Mouse (Mus musculus) CH12.LX (cell line): ENCODE results near the gene LTO1. TPM values are rescaled to one million over a fixed set of nuclear protein-coding genes. Genes with fewer than 3 reads are reported as not detected.

Experiments used
- DNase-seq: peaks from one replicate; pipeline ENCODE4 v3.0.0-alpha.2; 2013; ENCODE audit errors: extremely low read depth
- H3K27ac ChIP-seq: 2 replicates; pipeline ENCODE4 v1.5.1; 2012; ENCODE audit warnings: low read depth, mild to moderate bottlenecking, control low read depth, moderate library complexity; ENCODE audit not compliant: insufficient read depth
- H3K27me3 ChIP-seq: replicated peaks from 2 replicates; pipeline ENCODE3; 2012; ENCODE audit warnings: inconsistent platforms
- H3K36me3 ChIP-seq, 2 experiments: replicated peaks in 1 of 2; 2 replicates each; pipeline versions ENCODE3 to v1.6.1; 2012; ENCODE audit warnings: inconsistent platforms in 1 of 2, low read length in 1 of 2, mild to moderate bottlenecking in 1 of 2, mixed read lengths in 1 of 2, moderate library complexity in 1 of 2; ENCODE audit not compliant: control insufficient read depth in 1 of 2, insufficient read depth in 1 of 2
- H3K4me1 ChIP-seq, 2 experiments: 2 replicates each; pipeline ENCODE4 v1.6.1; 2012; ENCODE audit warnings: inconsistent platforms in 1 of 2, moderate library complexity in 1 of 2; ENCODE audit not compliant: insufficient read depth in 2 of 2, control insufficient read depth in 1 of 2
- H3K4me2 ChIP-seq: 2 replicates; pipeline ENCODE4 v1.6.1; 2012; ENCODE audit warnings: low read depth, mild to moderate bottlenecking, control low read depth; ENCODE audit not compliant: poor library complexity, insufficient read depth, severe bottlenecking
- H3K4me3 ChIP-seq, 3 experiments: fragments of 150-350 bp in 1 of 3; sonication (generic) in 1 of 3; replicated peaks in 1 of 3; 2 replicates each; pipeline versions ENCODE3 to v1.5.1; 2011 to 2012; ENCODE audit warnings: low read depth in 2 of 3, low read length in 2 of 3, mild to moderate bottlenecking in 2 of 3, moderate library complexity in 2 of 3, control low read depth in 1 of 3, improper control_type of control experiment in 1 of 3, inconsistent platforms in 1 of 3, mixed read lengths in 1 of 3; ENCODE audit not compliant: poor library complexity in 1 of 3
- H3K79me2 ChIP-seq: replicated peaks from 2 replicates; pipeline ENCODE4 v1.6.1; 2012; ENCODE audit warnings: mild to moderate bottlenecking, moderate library complexity; ENCODE audit not compliant: control insufficient read depth, poor library complexity, insufficient read depth, severe bottlenecking; ENCODE audit errors: extremely low read depth
- H3K9ac ChIP-seq: 2 replicates; pipeline ENCODE4 v1.6.1; 2012; ENCODE audit warnings: low read depth, mild to moderate bottlenecking, control low read depth, moderate library complexity; ENCODE audit not compliant: insufficient read depth
- H3K9me3 ChIP-seq: replicated peaks from 2 replicates; pipeline ENCODE3; 2012; ENCODE audit warnings: low read length, inconsistent platforms, mixed read lengths
- CHD2 ChIP-seq: IDR thresholded peaks from 2 replicates; pipeline ENCODE4 v1.6.1; 2011; ENCODE audit warnings: low read length, improper control_type of control experiment
- CTCF ChIP-seq, 2 experiments: IDR thresholded peaks in 1 of 2; conservative IDR thresholded peaks in 1 of 2; 2 replicates each; pipeline ENCODE4 v1.5.1; 2011 to 2012; ENCODE audit warnings: low read depth in 2 of 2, low read length in 2 of 2, improper control_type of control experiment in 1 of 2, inconsistent platforms in 1 of 2, mild to moderate bottlenecking in 1 of 2, moderate library complexity in 1 of 2
- E2F4 ChIP-seq: IDR thresholded peaks from 2 replicates; pipeline ENCODE4 v1.6.1; 2011; ENCODE audit warnings: low read depth, low read length, improper control_type of control experiment; ENCODE audit not compliant: insufficient replicate concordance
- ELF1 ChIP-seq: IDR thresholded peaks from 2 replicates; pipeline ENCODE4 v1.6.1; 2014; ENCODE audit warnings: low read depth, mild to moderate bottlenecking, inconsistent platforms, low read length, improper control_type of control experiment
- IRF4 ChIP-seq: IDR thresholded peaks from 2 replicates; pipeline ENCODE4 v1.6.1; 2014; ENCODE audit warnings: low read depth, mild to moderate bottlenecking, inconsistent platforms, low read length, improper control_type of control experiment
- KAT2A ChIP-seq: IDR thresholded peaks from 2 replicates; pipeline ENCODE4 v1.6.1; 2012; ENCODE audit warnings: low read length, improper control_type of control experiment, inconsistent platforms; ENCODE audit not compliant: insufficient replicate concordance
- MAFK ChIP-seq: IDR thresholded peaks from 2 replicates; pipeline ENCODE4 v1.6.1; 2011; ENCODE audit warnings: low read length, improper control_type of control experiment; ENCODE audit not compliant: insufficient replicate concordance
- MAX ChIP-seq: IDR thresholded peaks from 2 replicates; pipeline ENCODE4 v1.6.1; 2011; ENCODE audit warnings: low read length, improper control_type of control experiment
- MEF2A ChIP-seq: IDR thresholded peaks from 2 replicates; pipeline ENCODE4 v1.6.1; 2014; ENCODE audit warnings: low read depth, mild to moderate bottlenecking, inconsistent platforms, low read length, improper control_type of control experiment, borderline replicate concordance
- MXI1 ChIP-seq: IDR thresholded peaks from 2 replicates; pipeline ENCODE4 v1.6.1; 2011; ENCODE audit warnings: mild to moderate bottlenecking, low read depth, low read length, improper control_type of control experiment
- MYC ChIP-seq: IDR thresholded peaks from 2 replicates; pipeline ENCODE4 v1.6.1; 2011; ENCODE audit warnings: low read depth, mild to moderate bottlenecking, improper control_type of control experiment, low read length
- NELFE ChIP-seq: IDR thresholded peaks from 2 replicates; pipeline ENCODE4 v1.6.1; 2011; ENCODE audit warnings: low read depth, low read length, improper control_type of control experiment
- NRF1 ChIP-seq: IDR thresholded peaks from 2 replicates; pipeline ENCODE4 v1.6.1; 2014; ENCODE audit warnings: low read depth, mild to moderate bottlenecking, inconsistent platforms, low read length, improper control_type of control experiment, moderate library complexity
- PAX5 ChIP-seq: IDR thresholded peaks from 2 replicates; pipeline ENCODE4 v1.6.1; 2012; ENCODE audit warnings: low read length, inconsistent platforms, mixed read lengths
- POLR2A ChIP-seq: IDR thresholded peaks from 2 replicates; pipeline ENCODE4 v1.6.1; 2011; ENCODE audit warnings: low read depth, mild to moderate bottlenecking, improper control_type of control experiment, low read length
- RAD21 ChIP-seq: IDR thresholded peaks from 2 replicates; pipeline ENCODE4 v1.6.1; 2011; ENCODE audit warnings: low read depth, mild to moderate bottlenecking, low read length, improper control_type of control experiment, moderate library complexity
- SIN3A ChIP-seq: IDR thresholded peaks from 2 replicates; pipeline ENCODE4 v1.6.1; 2012; ENCODE audit warnings: low read length, improper control_type of control experiment, inconsistent platforms
- SMC3 ChIP-seq: IDR thresholded peaks from 2 replicates; pipeline ENCODE4 v1.6.1; 2011; ENCODE audit warnings: low read depth, low read length, improper control_type of control experiment
- USF2 ChIP-seq: conservative IDR thresholded peaks from 2 replicates; pipeline ENCODE4 v1.6.1; 2011; ENCODE audit warnings: low read depth, low read length, improper control_type of control experiment
- ZKSCAN1 ChIP-seq: IDR thresholded peaks from 2 replicates; pipeline ENCODE4 v1.6.1; 2012; ENCODE audit warnings: low read depth, inconsistent platforms, low read length, improper control_type of control experiment, borderline replicate concordance
- dilution Hi-C: fragments of 300-500 bp; cut with MboI; formaldehyde crosslinking; loops from 2 replicates; pipeline ENCODE4 v1.14.3; 2020; ENCODE audit warnings: low sequenced_read_pairs; ENCODE audit not compliant: extremely low pct_unique_long_range_greater_than_20kb, extremely low pct_ligation_motif_present
- in situ Hi-C: fragments of 300-500 bp; cut with MboI; formaldehyde crosslinking; loops from 3 replicates; pipeline ENCODE4 v1.14.3; 2019; ENCODE audit warnings: low sequenced_read_pairs, low pct_ligation_motif_present, low pct_unique_long_range_greater_than_20kb, mixed read lengths
- polyA plus RNA-seq: library from polyadenylated mRNA; unstranded; fragments of >175 nt; gene quantifications from 2 replicates; pipeline ENCODE4 v1.2.1, GENCODE M21; 2012; ENCODE audit warnings: low read depth; ENCODE audit not compliant: insufficient read length
- total RNA-seq, 2 experiments: library from RNA; depleted of rRNA; stranded (reverse); fragments of 300-350 nt in 1 of 2; fragments of >200 nt in 1 of 2; gene quantifications; 2 replicates each; pipeline ENCODE4 v1.2.3; 2012 to 2014

LTO1 gene
- total and polyA plus RNA-seq, 3 experiments, result 4.0 to 10.7 (median 8.5) TPM

- H3K36me3 ChIP-seq, result peaks cover 0 to 41% of the 10 kb centered on the region in 2 experiments
- TF ChIP-seq POLR2A (no peak), SMC3 (no peak), ZKSCAN1 (no peak), USF2 (no peak), MAFK (no peak), SIN3A (no peak), E2F4 (no peak), PAX5 (no peak), RAD21 (no peak)
- dilution Hi-C loops, result no loop called here
These were observed 14.6 kb downstream of the LTO1 start for GRCm38 (mm10) chr7:144929506-144929905.

GRCm38 (mm10) chr7:144929931-144930330 lies 15.0 kb downstream of the LTO1 start:
- Histone ChIP-seq H3K9ac (no peak overlapping the region), H3K9me3 (no peaks in the 10 kb centered on the region), H3K4me1 (peaks cover 2 to 14% of the 10 kb centered on the region in 2 experiments; a peak in 3 of 4 replicates), H3K27ac (no peak overlapping the region), H3K36me3 (peaks cover 0 to 38% of the 10 kb centered on the region in 2 experiments)
- in situ Hi-C loops, result no loop called here
- dilution Hi-C loops, result no loop called here
- TF ChIP-seq RAD21 (no peak), IRF4 (no peak), NELFE (no peak), NRF1 (no peak), MXI1 (no peak), MAX (no peak), CHD2 (no peak)
- TF ChIP-seq, all 38 proteins: peak for 0
- peaks cover 4% of the 10 kb centered on the region for H3K27me3 ChIP-seq
- DNase-seq, result no peak
- H3K4me2 ChIP-seq, result no peak overlapping the region
- no peaks in the 10 kb centered on the region for H3K79me2 ChIP-seq
- no peak overlapping the region for H3K4me3 ChIP-seq

More at GRCm38 (mm10) chr7:144929506-144929905, 14.6 kb downstream of the LTO1 start:
- in situ Hi-C loops, result no loop called here
- DNase-seq, result no peak
- no peak overlapping the region for H3K4me2 ChIP-seq
- no peaks in the 10 kb centered on the region for H3K9me3 ChIP-seq
- no peaks in the 10 kb centered on the region for H3K27me3 ChIP-seq
- no peak overlapping the region for H3K27ac ChIP-seq
- H3K4me1 ChIP-seq, result peaks cover 2 to 14% of the 10 kb centered on the region in 2 experiments; a peak in 3 of 4 replicates
- no peak overlapping the region for H3K4me3 ChIP-seq
- H3K79me2 ChIP-seq, result no peaks in the 10 kb centered on the region
- no peak overlapping the region for H3K9ac ChIP-seq

- H3K9ac ChIP-seq, result no peak overlapping the region
- no peak overlapping the region for H3K4me3 ChIP-seq
- H3K4me2 ChIP-seq, result no peak overlapping the region
- TF ChIP-seq MEF2A, result no peak
- TF ChIP-seq SMC3, result peak; percentile 23; the same call in 1 of the 2 replicates
- TF ChIP-seq RAD21, result peak; percentile 37
- TF ChIP-seq KAT2A, result no peak
- no peak for TF ChIP-seq MAFK
- TF ChIP-seq ELF1, result no peak
- no peak for TF ChIP-seq MXI1
- peak; percentile 59 to 67 for TF ChIP-seq CTCF (conservative IDR thresholded peaks at IDR 0.05 in 1 of 2, IDR thresholded peaks at IDR 0.05 in 1 of 2; ENCODE audit: low read depth in 2 of 2, low read length in 2 of 2)
- no peak for TF ChIP-seq MAX
- no peak for TF ChIP-seq USF2
- no peak for TF ChIP-seq POLR2A
- TF ChIP-seq MYC, result no peak
- no peaks in the 10 kb centered on the region for H3K9me3 ChIP-seq
- H3K36me3 ChIP-seq, result peaks cover 0 to 33% of the 10 kb centered on the region in 2 experiments
- dilution Hi-C loops (no loop called here), in situ Hi-C loops (no loop called here)
- H3K27me3 ChIP-seq, result peaks cover 15% of the 10 kb centered on the region
- no peaks in the 10 kb centered on the region for H3K79me2 ChIP-seq
- DNase-seq, result peak; percentile 46
- peaks cover 2 to 14% of the 10 kb centered on the region in 2 experiments; a peak in 3 of 4 replicates for H3K4me1 ChIP-seq
- H3K27ac ChIP-seq, result no peak overlapping the region
These were observed 16.9 kb downstream of the LTO1 start for GRCm38 (mm10) chr7:144931778-144932177.
